Comparison of ENCODE assay signal across 8 mouse cellular contexts in genomic region chr10:82984950-82985699, GRCm38 (mm10). TPM values are rescaled to one million over a fixed set of nuclear protein-coding genes. Genes with fewer than 3 reads are reported as not detected.
DNase-seq lines count a peak whose midpoint lies in the region; ATAC-seq and TF ChIP-seq lines count a peak whose summit lies in the region.

Chst11 (plus strand) TSS chr10:82985498.

- H3K9me3 ChIP-seq in erythroblast, embryonic 14.5 days (ENCODE audit: control insufficient read depth, low read length), result no peaks in the 10 kb centered on the region
- H3K9me3 ChIP-seq in heart, embryonic 12.5 days (replicated peaks), result no peaks in the 10 kb centered on the region
- no peaks in the 10 kb centered on the region for H3K9me3 ChIP-seq in kidney, embryonic 16.5 days (ENCODE audit: low read length)

- peak within 1 kb of the TSS; percentile 91 for H3K4me2 ChIP-seq in heart, embryonic 12.5 days
- H3K4me2 ChIP-seq in kidney, embryonic 16.5 days (replicated peaks; ENCODE audit: low read depth, low read length), result peak within 1 kb of the TSS; percentile 90

- peak within 1 kb of the TSS; percentile 79 for H3K9ac ChIP-seq in heart, embryonic 12.5 days
- H3K9ac ChIP-seq in kidney, embryonic 16.5 days (replicated peaks; ENCODE audit: low read length), result peak within 1 kb of the TSS; percentile 82
- H3K9ac ChIP-seq in liver, adult 2 months (ENCODE audit: low read depth, low read length), result peak within 1 kb of the TSS; percentile 51

- under 1% methylated on average over 66 of the region's 67 CpGs for WGBS in heart, embryonic 12.5 days
- WGBS in kidney, embryonic 16.5 days, result 0% methylated on average over 53 of the region's 67 CpGs
- under 1% methylated on average over 67 of the region's 67 CpGs for WGBS in liver, adult 2 months

- no peak for TF ChIP-seq CTCF in bone marrow macrophage, adult 2 months (IDR thresholded peaks at IDR 0.05; ENCODE audit: low read depth, low read length)
- no peak for TF ChIP-seq CTCF in liver, adult 2 months (IDR thresholded peaks at IDR 0.05; ENCODE audit: low read depth, low read length)

- DNase-seq in CD4-positive helper T cell, adult 2 months (ENCODE audit: low read depth, low spot score), result peak; percentile 74
- DNase-seq in liver, adult 2 months (ENCODE audit: extremely low read depth, low read depth, low spot score), result no peak
- peak; percentile 83 for DNase-seq in splenic B cell, adult 2 months (ENCODE audit: low read depth, low spot score)

- no peak within 1 kb of the TSS for H3K27ac ChIP-seq in bone marrow macrophage, adult 2 months (ENCODE audit: insufficient read depth, low read depth, low read length)
- peak within 1 kb of the TSS; percentile 73 for H3K27ac ChIP-seq in heart, embryonic 12.5 days (ENCODE audit: poor library complexity, severe bottlenecking)
- peak within 1 kb of the TSS; percentile 86 for H3K27ac ChIP-seq in kidney, embryonic 16.5 days (ENCODE audit: low read length)
- no peak within 1 kb of the TSS for H3K27ac ChIP-seq in liver, adult 2 months (replicated peaks; ENCODE audit: insufficient read depth, low read depth, low read length)

- peak; percentile 89 for ATAC-seq in heart, embryonic 12.5 days (ENCODE audit: insufficient number of reproducible peaks, low FRiP score)
- ATAC-seq in kidney, embryonic 16.5 days (ENCODE audit: low FRiP score, low TSS enrichment), result peak; percentile 91
- peak; percentile 60; the same call in 1 of the 2 replicates for ATAC-seq in monocyte, adult 5-6 weeks (replicated peaks; ENCODE audit: insufficient number of reproducible peaks, low FRiP score, low TSS enrichment, poor library complexity, severe bottlenecking)

- H3K79me2 ChIP-seq in liver, adult 2 months (ENCODE audit: control insufficient read depth, insufficient read depth, low read length), result no peaks in the 10 kb centered on the region

- TF ChIP-seq POLR2A in bone marrow macrophage, adult 2 months (IDR thresholded peaks at IDR 0.05; ENCODE audit: borderline replicate concordance, low read depth, low read length), result no peak
- TF ChIP-seq POLR2A in liver, adult 2 months (IDR thresholded peaks at IDR 0.05; ENCODE audit: extremely low read depth, insufficient read depth, low read length), result no peak

- H3K27me3 ChIP-seq in erythroblast, embryonic 14.5 days (ENCODE audit: control insufficient read depth), result peaks cover 65% of the 10 kb centered on the region
- H3K27me3 ChIP-seq in heart, embryonic 12.5 days (replicated peaks), result peaks cover 39% of the 10 kb centered on the region
- H3K27me3 ChIP-seq in kidney, embryonic 16.5 days (ENCODE audit: insufficient read depth, low read length), result peaks cover 6% of the 10 kb centered on the region; the same call in 1 of the 2 replicates
- H3K27me3 ChIP-seq in liver, adult 2 months (ENCODE audit: control insufficient read depth, insufficient read depth, low read length), result peaks cover 20% of the 10 kb centered on the region
- H3K27me3 ChIP-seq in splenic B cell, adult 2 months (ENCODE audit: control insufficient read depth, insufficient read depth, low read length, poor library complexity, severe bottlenecking), result no peaks in the 10 kb centered on the region

- peaks cover 6% of the 10 kb centered on the region; the same call in 1 of the 2 replicates for H3K36me3 ChIP-seq in erythroblast, embryonic 14.5 days (ENCODE audit: control insufficient read depth)
- no peaks in the 10 kb centered on the region for H3K36me3 ChIP-seq in heart, embryonic 12.5 days
- H3K36me3 ChIP-seq in kidney, embryonic 16.5 days (ENCODE audit: insufficient read depth, low read length), result no peaks in the 10 kb centered on the region
- no peaks in the 10 kb centered on the region for H3K36me3 ChIP-seq in liver, adult 2 months (ENCODE audit: control insufficient read depth, insufficient read depth, low read length)
- no peaks in the 10 kb centered on the region for H3K36me3 ChIP-seq in splenic B cell, adult 2 months (ENCODE audit: control insufficient read depth, insufficient read depth, low read length, poor library complexity, severe bottlenecking)

- H3K4me1 ChIP-seq in bone marrow macrophage, adult 2 months (ENCODE audit: control insufficient read depth, insufficient read depth, low read length), result peaks cover 4% of the 10 kb centered on the region; the same call in 1 of the 2 replicates
- H3K4me1 ChIP-seq in erythroblast, embryonic 14.5 days (ENCODE audit: control insufficient read depth), result peaks cover 59% of the 10 kb centered on the region
- H3K4me1 ChIP-seq in heart, embryonic 12.5 days (replicated peaks), result peaks cover 24% of the 10 kb centered on the region
- peaks cover 39% of the 10 kb centered on the region for H3K4me1 ChIP-seq in kidney, embryonic 16.5 days (ENCODE audit: insufficient read depth, low read length)
- peaks cover 3% of the 10 kb centered on the region; the same call in 1 of the 2 replicates for H3K4me1 ChIP-seq in liver, adult 2 months (ENCODE audit: control insufficient read depth, insufficient read depth, low read length)

- peak within 1 kb of the TSS; percentile 56 for H3K4me3 ChIP-seq in bone marrow macrophage, adult 2 months (ENCODE audit: insufficient read depth, low read length)
- H3K4me3 ChIP-seq in erythroblast, embryonic 14.5 days (replicated peaks), result peak within 1 kb of the TSS; percentile 87
- H3K4me3 ChIP-seq in heart, embryonic 12.5 days, result peak within 1 kb of the TSS; percentile 69
- H3K4me3 ChIP-seq in kidney, embryonic 16.5 days (ENCODE audit: low read length), result peak within 1 kb of the TSS; percentile 85
- H3K4me3 ChIP-seq in liver, adult 2 months (ENCODE audit: insufficient read depth, low read depth, low read length), result peak within 1 kb of the TSS; percentile 53

RNA-seq across cellular contexts. Expression of gene Chst11, which starts in this region (rescaled TPM):
- 0.43 and 0.88 TPM in 2 replicates for polyA plus RNA-seq in bone marrow macrophage, adult 2 months (2012; ENCODE audit: insufficient read depth, insufficient read length, missing spikeins)
- 0.61 and 0.73 TPM in 2 replicates for polyA plus RNA-seq in erythroblast, embryonic 14.5 days (2012)
- polyA plus RNA-seq in heart, embryonic 12.5 days (2016; fragmentation: Nextera tagmentation; extraction: Ambion mirVana), result 3.5 and 4.1 TPM in 2 replicates
- 4.8 and 5.2 TPM in 2 replicates for polyA plus RNA-seq in kidney, embryonic 16.5 days (2015; fragmentation: Nextera tagmentation; extraction: Ambion mirVana)
- 0.09 and 0.34 TPM in 2 replicates for total RNA-seq in liver, adult 2 months (2014; rRNA removed)
- 0.15 and 0.16 TPM in 2 replicates for polyA plus RNA-seq in liver, adult 2 months (2012; rRNA removed)
- total RNA-seq in monocyte, adult 5-6 weeks (2017), result 9.0 to 18.3 TPM (median 9.7 TPM) in 3 replicates

Comparison
In these comparisons a context has a peak if more than half of its experiments do, and no peak if none do; other contexts are left out.
1. H3K27ac ChIP-seq: peak in heart, embryonic 12.5 days (single experiment) and kidney, embryonic 16.5 days (single experiment); none in bone marrow macrophage, adult 2 months (single experiment) and liver, adult 2 months (single experiment).
2. Peak in every context shown above with its lines, with median percentiles within 50 percentile points of each other: H3K4me3 ChIP-seq, ATAC-seq and H3K9ac ChIP-seq.